Mouse (Mus musculus) E14TG2a.4 (cell line): Measurements from ENCODE around the gene Tspan5.

ENCODE experiments used
- CTCF ChIP-seq: conservative IDR thresholded peaks from 2 replicates; pipeline ENCODE4 v1.5.1; 2014; ENCODE audit warnings: low read length
- NANOG ChIP-seq: IDR thresholded peaks from 2 replicates; pipeline ENCODE4 v1.6.1; 2014; ENCODE audit warnings: borderline replicate concordance, low read length, mixed read lengths

DNA sequence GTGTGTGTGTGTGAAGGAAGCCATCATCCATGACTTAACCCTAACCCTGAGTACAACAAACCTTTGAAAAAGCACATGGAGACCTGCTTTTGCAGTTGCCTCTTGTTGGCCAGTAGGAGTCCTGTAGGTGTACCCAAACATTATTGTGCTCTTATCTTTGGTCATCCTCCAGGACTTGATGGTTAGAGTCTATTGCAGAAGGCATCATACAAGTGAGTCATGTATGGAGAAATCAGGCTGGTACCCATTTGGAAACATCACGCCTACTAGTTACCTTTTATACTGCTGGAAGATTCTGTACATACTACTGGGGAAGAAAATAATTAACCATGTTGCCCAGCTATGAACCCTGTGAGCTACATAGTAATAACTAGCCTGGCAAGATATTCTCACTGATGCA, 103.8 kb downstream of the Tspan5 start:
- TF ChIP-seq CTCF (no peak), NANOG (no peak)
